Mouse (Mus musculus) MEL (cell line): ENCODE data around the gene Rfxank. TPM values are rescaled to one million over a fixed set of nuclear protein-coding genes. Genes with fewer than 3 reads are reported as not detected.

Experiments used
- DNase-seq: peaks from one replicate; pipeline ENCODE4 v3.0.0; 2011; ENCODE audit warnings: low read depth, low spot score
- H3K27ac ChIP-seq: 2 replicates; pipeline ENCODE4 v1.5.1; 2012; ENCODE audit warnings: low read depth, mild to moderate bottlenecking, control low read depth, low read length, moderate library complexity; ENCODE audit not compliant: control insufficient read depth
- H3K27me3 ChIP-seq, 2 experiments: fragments of 150-350 bp in 1 of 2; sonication (generic) in 1 of 2; 2 replicates each; pipeline ENCODE4 v1.6.1; 2012; ENCODE audit warnings: low read length in 2 of 2, mild to moderate bottlenecking in 2 of 2, improper control_type of control experiment in 1 of 2, moderate library complexity in 1 of 2; ENCODE audit not compliant: insufficient read depth in 2 of 2, control insufficient read depth in 1 of 2
- H3K36me3 ChIP-seq, 2 experiments: 2 replicates each; pipeline ENCODE4 v1.6.1; 2012 to 2014; ENCODE audit warnings: low read length in 2 of 2, improper control_type of control experiment in 1 of 2, inconsistent platforms in 1 of 2, mild to moderate bottlenecking in 1 of 2; ENCODE audit not compliant: insufficient read depth in 2 of 2, control insufficient read depth in 1 of 2
- H3K4me1 ChIP-seq, 2 experiments: fragments of 150-350 bp in 1 of 2; sonication (generic) in 1 of 2; 2 replicates each; pipeline ENCODE4 v1.6.1; 2012; ENCODE audit warnings: low read length in 2 of 2, improper control_type of control experiment in 1 of 2, mild to moderate bottlenecking in 1 of 2; ENCODE audit not compliant: insufficient read depth in 2 of 2, control insufficient read depth in 1 of 2
- H3K4me3 ChIP-seq, 2 experiments: fragments of 150-350 bp in 1 of 2; sonication (generic) in 1 of 2; 2 replicates each; pipeline ENCODE4 v1.5.1; 2012; ENCODE audit warnings: low read depth in 2 of 2, low read length in 2 of 2, mild to moderate bottlenecking in 2 of 2, moderate library complexity in 2 of 2, control low read depth in 1 of 2, improper control_type of control experiment in 1 of 2; ENCODE audit not compliant: control insufficient read depth in 1 of 2, insufficient read depth in 1 of 2
- H3K79me2 ChIP-seq: 2 replicates; pipeline ENCODE4 v1.6.1; 2012; ENCODE audit warnings: mild to moderate bottlenecking, low read length, moderate library complexity; ENCODE audit not compliant: control insufficient read depth, poor library complexity, insufficient read depth
- H3K9ac ChIP-seq: 2 replicates; pipeline ENCODE4 v1.6.1; 2012; ENCODE audit warnings: low read depth, mild to moderate bottlenecking, control low read depth, low read length, moderate library complexity; ENCODE audit not compliant: control insufficient read depth, poor library complexity, severe bottlenecking
- H3K9me3 ChIP-seq: fragments of 150-350 bp; sonication (generic); replicated peaks from 2 replicates; pipeline ENCODE4 v1.6.1; 2012; ENCODE audit warnings: mild to moderate bottlenecking, low read length, improper control_type of control experiment, moderate library complexity; ENCODE audit not compliant: insufficient read depth
- BHLHE40 ChIP-seq: IDR thresholded peaks from 2 replicates; pipeline ENCODE4 v1.6.1; 2012; ENCODE audit warnings: low read depth, mild to moderate bottlenecking, inconsistent platforms, low read length, improper control_type of control experiment, borderline replicate concordance
- CHD2 ChIP-seq: IDR thresholded peaks from 2 replicates; pipeline ENCODE4 v1.6.1; 2011; ENCODE audit warnings: low read length, improper control_type of control experiment
- CTCF ChIP-seq, 3 experiments: IDR thresholded peaks in 2 of 3; conservative IDR thresholded peaks in 1 of 3; 2 replicates each; pipeline ENCODE4 v1.5.1; 2011 to 2012; ENCODE audit warnings: low read length in 3 of 3, low read depth in 2 of 3, mild to moderate bottlenecking in 2 of 3, improper control_type of control experiment in 1 of 3, inconsistent platforms in 1 of 3, mixed read lengths in 1 of 3, moderate library complexity in 1 of 3; ENCODE audit not compliant: control insufficient read depth in 1 of 3, insufficient read depth in 1 of 3, poor library complexity in 1 of 3, severe bottlenecking in 1 of 3
- E2F4 ChIP-seq: IDR thresholded peaks from 2 replicates; pipeline ENCODE4 v1.6.1; 2011; ENCODE audit warnings: low read depth, low read length, improper control_type of control experiment, borderline replicate concordance
- ETS1 ChIP-seq: IDR thresholded peaks from 2 replicates; pipeline ENCODE4 v1.6.1; 2012; ENCODE audit warnings: low read depth, mild to moderate bottlenecking, inconsistent platforms, low read length, improper control_type of control experiment, moderate library complexity
- JUND ChIP-seq: IDR thresholded peaks from 2 replicates; pipeline ENCODE4 v1.6.1; 2011; ENCODE audit warnings: low read depth, mild to moderate bottlenecking, improper control_type of control experiment, low read length
- MAX ChIP-seq: IDR thresholded peaks from 2 replicates; pipeline ENCODE4 v1.6.1; 2011; ENCODE audit warnings: low read length, improper control_type of control experiment
- MAZ ChIP-seq: IDR thresholded peaks from 2 replicates; pipeline ENCODE4 v1.6.1; 2012; ENCODE audit warnings: low read depth, mild to moderate bottlenecking, inconsistent platforms, low read length, improper control_type of control experiment
- MEF2A ChIP-seq: IDR thresholded peaks from 2 replicates; pipeline ENCODE4 v1.6.1; 2014; ENCODE audit warnings: low read depth, mild to moderate bottlenecking, inconsistent platforms, low read length, improper control_type of control experiment; ENCODE audit not compliant: poor library complexity, insufficient replicate concordance, severe bottlenecking; ENCODE audit errors: extremely low read depth
- MYB ChIP-seq: IDR thresholded peaks from 2 replicates; pipeline ENCODE4 v1.6.1; 2011; ENCODE audit warnings: mild to moderate bottlenecking, low read depth, low read length, improper control_type of control experiment
- NRF1 ChIP-seq: IDR thresholded peaks from 2 replicates; pipeline ENCODE4 v1.6.1; 2014; ENCODE audit warnings: low read depth, mild to moderate bottlenecking, inconsistent platforms, low read length, improper control_type of control experiment, moderate library complexity; ENCODE audit not compliant: poor library complexity, insufficient read depth, severe bottlenecking
- POLR2A ChIP-seq, 2 experiments: IDR thresholded peaks; 2 replicates each; pipeline ENCODE4 v1.6.1; 2011 to 2012; ENCODE audit warnings: low read length in 2 of 2, mild to moderate bottlenecking in 2 of 2, control low read depth in 1 of 2, improper control_type of control experiment in 1 of 2, low read depth in 1 of 2, moderate library complexity in 1 of 2; ENCODE audit not compliant: control insufficient read depth in 1 of 2, insufficient read depth in 1 of 2, poor library complexity in 1 of 2
- POLR2AphosphoS2 ChIP-seq: IDR thresholded peaks from 2 replicates; pipeline ENCODE4 v1.6.1; 2011; ENCODE audit warnings: low read length, improper control_type of control experiment
- POLR2AphosphoS5 ChIP-seq: IDR thresholded peaks from 2 replicates; pipeline ENCODE4 v1.6.1; 2012; ENCODE audit warnings: low read depth, borderline replicate concordance, mild to moderate bottlenecking, inconsistent platforms, low read length, moderate library complexity, mixed read lengths
- TCF12 ChIP-seq: IDR thresholded peaks from 2 replicates; pipeline ENCODE4 v1.6.1; 2014; ENCODE audit warnings: low read depth, mild to moderate bottlenecking, inconsistent platforms, low read length, improper control_type of control experiment, moderate library complexity
- ZKSCAN1 ChIP-seq: IDR thresholded peaks from 2 replicates; pipeline ENCODE4 v1.6.1; 2012; ENCODE audit warnings: low read depth, mild to moderate bottlenecking, inconsistent platforms, low read length, improper control_type of control experiment, moderate library complexity
- ZMIZ1 ChIP-seq: IDR thresholded peaks from 2 replicates; pipeline ENCODE4 v1.6.1; 2012; ENCODE audit warnings: low read depth, mild to moderate bottlenecking, inconsistent platforms, low read length, improper control_type of control experiment, moderate library complexity
- ZNF384 ChIP-seq: IDR thresholded peaks from 2 replicates; pipeline ENCODE4 v1.6.1; 2012; ENCODE audit warnings: low read depth, mild to moderate bottlenecking, inconsistent platforms, low read length, improper control_type of control experiment
- polyA plus RNA-seq, 2 experiments: library from polyadenylated mRNA; stranded (reverse) in 1 of 2; unstranded in 1 of 2; fragments of >175 nt in 1 of 2; fragments of >200 nt in 1 of 2; gene quantifications; 2 replicates each; pipeline versions ENCODE4 v1.2.1 to v1.2.4; 2012; ENCODE audit warnings: low replicate concordance in 2 of 2, low read depth in 1 of 2; ENCODE audit not compliant: insufficient read length in 2 of 2, insufficient read depth in 1 of 2, missing spikeins in 1 of 2
- total RNA-seq: library from RNA; depleted of rRNA; stranded (reverse); fragments of 300-350 nt; gene quantifications from 2 replicates; pipeline ENCODE4 v1.2.3, GENCODE M21; 2012

The Rfxank gene
- total and polyA plus RNA-seq, 3 experiments = 5.0 to 7.2 TPM; not detected in 1

GRCm38 (mm10) chr8:70084191-70085065, 54.5 kb downstream of the Rfxank start:
- Histone ChIP-seq H3K79me2 (no peaks in the 10 kb centered on the region), H3K4me3 (no peak overlapping the region), H3K9ac (no peak overlapping the region), H3K27me3 (no peaks in the 10 kb centered on the region), H3K36me3 (no peaks in the 10 kb centered on the region), H3K27ac (no peak overlapping the region), H3K9me3 (no peaks in the 10 kb centered on the region), H3K4me1 (no peaks in the 10 kb centered on the region)
- TF ChIP-seq ZMIZ1 = no peak
- TF ChIP-seq E2F4 = no peak
- TF ChIP-seq BHLHE40 = no peak
- TF ChIP-seq POLR2AphosphoS5 = no peak
- TF ChIP-seq CHD2 = no peak
- no peak for TF ChIP-seq ZNF384
- no peak for TF ChIP-seq TCF12
- no peak for DNase-seq

GRCm38 (mm10) chr8:70083285-70083684, 55.7 kb downstream of the Rfxank start, which contains the start of gene Hapln4:
Hapln4 (plus strand) TSS chr8:70083457.
- no peak within 1 kb of the TSS for H3K27ac ChIP-seq
- no peak for DNase-seq
- H3K4me3 ChIP-seq = no peak within 1 kb of the TSS
- H3K36me3 ChIP-seq = no peaks in the 10 kb centered on the region
- H3K79me2 ChIP-seq = no peaks in the 10 kb centered on the region
- no peaks in the 10 kb centered on the region for H3K4me1 ChIP-seq
- H3K9me3 ChIP-seq = no peaks in the 10 kb centered on the region
- H3K9ac ChIP-seq = no peak within 1 kb of the TSS
- no peak for TF ChIP-seq CHD2
- no peaks in the 10 kb centered on the region for H3K27me3 ChIP-seq

GRCm38 (mm10) chr8:70081976-70082375, 57.0 kb downstream of the Rfxank start:
- H3K4me1 ChIP-seq = no peaks in the 10 kb centered on the region
- no peaks in the 10 kb centered on the region for H3K36me3 ChIP-seq
- H3K27me3 ChIP-seq = no peaks in the 10 kb centered on the region
- H3K4me3 ChIP-seq = no peak overlapping the region
- no peaks in the 10 kb centered on the region for H3K79me2 ChIP-seq
- TF ChIP-seq JUND = no peak
- no peak for TF ChIP-seq ZKSCAN1
- no peak for TF ChIP-seq MYB
- TF ChIP-seq MAX = no peak
- no peak for TF ChIP-seq ZMIZ1
- no peak for TF ChIP-seq ETS1
- TF ChIP-seq POLR2AphosphoS2 = no peak
- TF ChIP-seq MAZ = no peak
- TF ChIP-seq NRF1 = no peak
- TF ChIP-seq CTCF (IDR thresholded peaks at IDR 0.05 in 2 of 3, conservative IDR thresholded peaks at IDR 0.05 in 1 of 3; ENCODE audit: control insufficient read depth in 1 of 3, insufficient read depth in 1 of 3, low read depth in 2 of 3, low read length in 3 of 3, poor library complexity in 1 of 3, severe bottlenecking in 1 of 3) = no peak
- TF ChIP-seq MEF2A = no peak
- no peak for TF ChIP-seq POLR2A (IDR thresholded peaks at IDR 0.05; ENCODE audit: control insufficient read depth in 1 of 2, insufficient read depth in 1 of 2, low read depth in 1 of 2, low read length in 2 of 2, poor library complexity in 1 of 2)
- no peak for DNase-seq
- H3K27ac ChIP-seq = no peak overlapping the region
- H3K9me3 ChIP-seq = no peaks in the 10 kb centered on the region
- no peak overlapping the region for H3K9ac ChIP-seq
